Mouse (Mus musculus): ENCODE results near the gene Glrx3. TPM values are rescaled to one million over a fixed set of nuclear protein-coding genes. Genes with fewer than 3 reads are reported as not detected.

Gene Glrx3
- total RNA-seq, 2 experiments from 2014 or later: 99.8 to 104 TPM

DNA sequence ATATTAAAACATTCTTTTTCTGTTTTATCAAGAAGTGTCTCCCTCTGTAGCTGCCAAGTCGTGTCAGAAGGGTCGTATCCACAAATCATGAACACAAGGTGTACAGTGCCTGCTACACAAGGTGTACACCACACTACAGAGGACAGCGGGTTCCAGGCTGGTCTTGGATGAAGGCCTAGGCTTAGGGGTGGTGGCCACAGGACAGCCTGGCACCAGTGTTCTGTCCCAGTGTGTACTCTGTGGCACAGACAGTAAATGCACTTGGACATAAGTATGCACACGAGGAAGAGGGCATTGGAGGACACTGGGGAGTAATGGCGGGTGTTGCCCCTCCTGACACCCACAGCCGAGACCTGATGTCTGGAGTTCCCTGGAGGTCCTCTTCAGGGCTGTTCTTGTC lies 34.7 kb downstream of the Glrx3 start:
- DNase-seq: no peak

DNA sequence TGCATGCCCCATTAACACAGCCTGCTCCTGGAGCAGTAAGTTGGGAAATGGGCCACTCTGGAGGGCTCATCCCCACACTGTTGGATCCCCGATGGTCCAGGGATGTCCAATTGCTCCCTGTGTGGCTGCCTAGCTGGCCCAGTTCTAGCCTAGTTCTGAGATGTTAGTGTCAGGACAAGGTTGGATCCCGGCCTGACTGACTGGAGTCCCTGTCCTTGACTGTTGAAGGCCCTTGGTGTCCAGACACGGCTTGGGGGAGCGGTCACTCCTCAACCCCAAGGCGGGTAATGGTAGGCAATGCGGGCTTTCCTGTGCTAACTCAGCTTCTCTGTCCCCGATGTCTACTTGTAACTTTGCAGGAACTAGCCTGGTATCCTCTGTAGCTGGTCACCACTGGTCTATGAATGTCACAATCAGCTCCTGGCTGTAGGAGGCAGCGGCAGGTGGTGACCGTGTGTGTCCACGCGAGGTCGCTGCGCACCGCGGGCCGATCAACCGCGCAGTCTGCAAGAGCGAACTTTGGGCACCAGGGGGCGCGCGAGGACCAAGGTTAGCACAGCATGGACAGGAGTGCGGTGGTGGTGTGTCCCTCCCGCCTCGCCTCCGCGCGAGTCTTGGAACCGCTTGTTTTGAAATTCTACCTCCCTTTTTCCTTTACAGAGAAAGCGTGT lies 40.7 kb downstream of the Glrx3 start:
- DNase-seq: peak; percentile 92 to 95

DNA sequence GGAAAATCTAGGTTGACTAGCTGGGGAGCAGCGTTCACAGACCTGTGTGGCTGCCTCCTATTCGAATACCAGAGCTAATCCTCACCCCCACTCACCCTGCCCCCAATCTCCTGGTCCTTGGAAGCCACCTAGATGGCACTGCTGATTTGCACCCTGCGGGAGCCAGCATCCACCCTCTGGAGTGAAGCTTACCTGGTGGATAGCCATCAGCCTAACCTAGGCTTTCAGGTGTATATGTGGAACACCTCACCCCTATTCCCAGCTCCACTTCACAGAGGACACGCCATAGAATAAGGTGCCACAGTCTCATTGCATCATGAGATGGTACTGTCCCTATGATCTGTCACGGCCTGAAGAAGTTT lies 41.2 kb downstream of the Glrx3 start:
- DNase-seq: no peak

DNA sequence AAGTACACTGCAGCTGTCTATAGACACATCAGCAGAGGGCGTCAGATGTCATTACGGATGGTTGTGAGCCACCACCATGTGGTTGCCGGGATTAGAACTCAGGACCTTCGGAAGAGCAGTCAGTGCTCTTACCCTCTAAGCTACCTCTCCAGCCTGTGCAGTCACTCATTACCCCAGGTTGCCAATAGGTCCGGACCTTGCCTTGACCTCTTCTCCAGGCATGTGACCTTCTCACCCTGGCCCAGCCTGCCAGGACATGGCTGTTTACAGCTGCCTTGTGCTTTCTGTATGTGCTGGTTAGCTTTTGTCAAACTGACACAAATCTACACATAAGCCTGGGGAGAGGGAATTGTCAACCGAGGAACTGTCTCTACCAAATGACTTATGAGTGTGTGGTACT lies 43.4 kb downstream of the Glrx3 start:
- no peak for DNase-seq

DNA sequence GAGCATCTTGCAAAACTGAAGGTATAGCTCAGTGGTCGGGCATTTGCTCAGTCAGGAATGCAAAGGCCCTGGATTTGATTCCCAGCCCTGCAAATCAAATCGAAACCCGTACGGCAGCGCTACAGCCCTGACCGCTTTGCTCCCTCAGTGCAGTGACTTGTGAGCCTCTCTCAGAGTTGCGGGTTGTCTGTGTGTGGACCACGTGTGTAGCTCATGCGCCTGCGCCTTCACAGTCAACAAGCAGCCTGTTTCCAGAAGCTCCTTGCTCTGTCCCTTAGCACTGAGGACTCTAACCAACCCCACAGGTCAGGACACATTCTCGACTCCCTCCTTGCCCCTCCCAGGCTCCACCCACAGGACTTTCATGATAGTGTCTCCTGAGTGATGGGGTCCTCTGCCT lies 46.6 kb downstream of the Glrx3 start:
- no peak for DNase-seq

DNA sequence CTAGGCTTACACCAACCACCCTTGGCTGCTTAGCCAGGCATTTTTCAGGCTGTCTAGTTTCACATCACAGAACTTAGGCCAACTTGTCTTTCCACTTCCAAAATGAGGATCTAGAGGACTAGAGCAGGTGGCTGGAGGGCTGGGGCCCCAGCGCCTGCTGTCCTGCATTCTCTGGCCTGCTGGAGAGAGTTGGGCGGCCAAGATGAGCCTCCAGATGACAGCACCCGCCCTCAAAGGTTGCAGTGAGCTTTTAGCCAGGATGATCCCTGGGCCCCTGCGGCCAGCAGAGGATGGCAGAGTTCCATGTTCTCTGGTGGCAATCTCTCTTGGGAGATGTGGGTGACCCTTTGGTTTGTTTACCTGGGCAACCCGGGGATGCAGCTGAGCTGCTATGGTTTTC lies 51.0 kb downstream of the Glrx3 start:
- DNase-seq: no peak

DNA sequence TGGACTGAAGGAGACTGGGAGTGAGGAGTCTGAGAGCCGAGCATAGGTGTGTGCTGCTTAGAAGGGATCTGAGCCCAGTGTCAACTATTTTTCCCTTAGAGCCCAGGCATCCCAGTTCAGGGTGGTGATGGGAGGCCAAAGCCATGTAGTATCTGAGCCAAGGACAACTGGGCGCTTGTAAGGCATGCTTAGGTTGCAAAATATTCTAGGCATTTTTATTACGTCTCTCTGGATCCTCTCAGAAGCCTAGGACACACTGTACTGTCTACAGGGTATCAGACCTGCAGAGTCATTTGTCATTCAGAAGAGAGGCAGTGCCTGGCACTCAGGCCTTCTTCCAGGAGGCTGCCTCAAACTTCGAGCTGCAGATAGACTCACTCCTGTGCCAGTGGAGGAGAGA lies 53.3 kb downstream of the Glrx3 start:
- DNase-seq: no peak

DNA sequence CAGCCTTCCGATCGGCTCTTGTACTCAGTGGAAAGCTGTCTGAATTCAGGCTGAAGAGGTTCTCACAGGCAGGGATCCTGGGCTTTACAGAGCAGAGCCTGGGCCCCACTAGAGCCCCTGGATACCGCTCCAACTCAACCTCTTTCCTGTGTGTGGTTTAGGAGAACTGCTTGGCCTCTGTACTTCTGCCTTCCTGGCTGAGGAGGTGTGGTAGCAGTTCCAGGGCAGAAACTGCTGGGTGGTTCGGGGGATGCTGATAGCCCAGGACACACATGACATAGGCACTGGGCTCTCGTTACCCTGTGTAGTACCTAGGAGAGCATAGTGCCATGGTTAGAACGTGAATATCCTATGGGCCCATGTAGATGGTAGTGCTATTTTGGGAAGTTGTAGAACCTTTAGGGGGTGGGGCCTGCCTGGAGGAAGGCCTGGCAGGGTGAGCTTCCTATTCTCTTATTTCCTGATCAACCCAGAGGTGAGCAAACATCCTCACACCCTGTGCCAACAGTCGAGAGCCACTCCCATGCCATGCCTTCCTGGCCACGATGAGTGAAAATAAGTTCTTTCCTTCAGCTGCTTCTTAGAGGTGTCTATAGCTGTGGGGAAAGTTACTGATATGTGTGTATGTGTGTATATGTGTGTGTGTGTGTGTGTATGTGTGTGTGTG lies 55.0 kb downstream of the Glrx3 start:
- DNase-seq: no peak

DNA sequence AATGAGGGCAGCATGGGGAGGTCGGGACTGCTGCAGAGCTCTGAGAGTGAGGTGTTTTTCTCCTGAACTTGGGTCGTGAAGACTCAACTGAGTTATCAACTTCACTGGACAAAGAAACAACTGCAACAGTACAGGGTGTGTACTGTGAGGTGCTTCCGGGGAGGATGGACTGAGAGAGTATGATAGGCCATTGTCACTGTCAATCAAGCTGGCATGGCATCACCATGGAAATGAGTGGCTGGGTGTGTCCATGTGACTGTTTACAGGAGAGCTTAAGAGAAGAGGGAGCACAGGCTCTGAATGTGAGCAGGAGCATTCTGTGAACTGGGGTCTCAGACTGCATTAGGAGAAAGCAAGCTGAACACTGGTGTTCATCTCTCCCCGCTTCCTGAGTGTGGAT lies 61.3 kb downstream of the Glrx3 start:
- DNase-seq: no peak

DNA sequence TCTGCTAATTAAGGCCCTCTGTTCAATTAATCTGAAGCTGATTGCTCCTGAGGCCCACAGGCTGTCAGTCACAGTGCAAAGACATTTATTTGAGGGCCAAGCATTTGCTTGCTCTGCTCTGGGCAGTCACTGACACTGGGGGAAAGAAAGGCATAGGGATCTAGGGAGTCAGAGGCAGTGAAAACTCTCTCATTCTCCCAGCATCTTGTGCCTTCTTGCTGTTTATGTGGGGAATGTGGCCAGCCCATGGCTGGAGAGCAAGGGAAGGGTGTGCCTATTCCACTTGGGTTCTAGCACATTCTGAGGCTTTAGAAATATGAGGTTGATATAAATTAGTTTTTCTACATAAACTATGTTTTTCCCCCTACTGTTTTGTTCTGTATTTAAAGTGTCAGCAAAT lies 80.2 kb downstream of the Glrx3 start:
- DNase-seq: no peak

DNA sequence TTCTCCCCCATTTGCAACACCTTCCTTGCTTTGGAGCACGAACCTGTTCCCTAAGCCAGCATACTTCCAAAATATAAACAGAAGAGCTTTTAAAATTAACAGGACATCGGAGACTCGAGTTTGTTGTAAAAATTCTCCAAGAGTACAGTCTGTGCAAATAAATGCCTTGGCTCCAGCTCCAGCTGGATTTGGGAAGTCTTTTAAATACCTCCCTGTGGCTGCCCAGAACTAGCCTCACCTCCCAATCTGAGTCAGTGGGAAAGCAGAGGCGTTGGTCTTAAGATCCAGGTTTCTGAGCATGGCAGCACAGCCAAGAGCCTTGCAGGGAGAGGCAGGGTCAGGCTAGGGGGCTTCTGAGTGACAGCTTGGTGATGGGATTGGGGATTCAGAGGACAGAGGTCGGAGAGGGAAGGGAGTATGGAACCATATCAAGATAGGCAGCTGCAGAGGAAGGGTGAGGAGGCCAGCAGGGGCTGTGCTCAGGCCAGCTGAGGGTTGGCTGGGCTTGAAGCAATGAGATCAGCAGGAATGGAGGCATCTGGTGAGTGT lies 80.7 kb downstream of the Glrx3 start:
- no peak for DNase-seq

Other genes starting within 250 kb of the Glrx3 start
- under 1 TPM; 0.38 to 0.60 TPM for gene Ebf3, start 123.2 kb upstream of the Glrx3 start, total RNA-seq (2021)
- gene 9430038I01Rik, start 26.9 kb upstream of the Glrx3 start, total RNA-seq (2021): 1 to 10 TPM; 3.8 TPM